In the genomic region with DNA sequence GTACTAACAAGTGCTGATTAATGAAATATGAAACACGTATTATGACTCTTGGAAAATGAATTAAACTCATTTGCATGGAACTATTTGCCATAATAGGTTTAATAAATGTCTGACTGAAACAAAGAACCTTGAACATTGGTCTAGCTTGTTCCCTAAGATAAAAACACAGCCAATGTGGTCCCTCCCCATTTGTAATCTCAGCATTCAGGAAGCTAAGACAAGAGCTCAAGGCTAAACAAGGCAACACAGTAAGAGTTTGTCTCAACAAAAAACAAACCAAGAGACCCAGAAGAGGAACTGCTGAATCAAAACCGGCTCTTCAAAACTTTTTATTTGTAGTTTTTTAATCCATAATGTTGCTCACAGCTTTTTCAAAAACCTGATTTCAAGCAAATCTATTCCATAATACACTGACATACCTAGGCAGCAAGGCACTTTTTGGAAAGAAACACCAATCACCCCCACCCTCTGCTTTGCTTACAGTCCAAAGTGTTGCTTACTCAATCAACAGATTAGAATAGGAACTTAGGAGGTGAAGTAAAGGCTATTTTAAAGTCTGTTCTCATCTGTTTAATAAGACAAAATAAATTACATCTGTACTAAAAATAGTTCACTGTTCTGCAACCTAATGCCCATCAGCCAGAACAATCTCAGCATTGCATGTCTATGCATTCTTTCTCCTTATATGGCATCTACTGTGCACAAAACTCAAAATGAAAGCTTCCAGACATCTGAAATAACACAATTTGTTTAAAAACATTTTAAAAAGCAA, we compare ENCODE assay signal across 9 mouse cellular contexts.
DNase-seq lines count a peak whose midpoint lies in the region; ATAC-seq and TF ChIP-seq lines count a peak whose summit lies in the region.
"Had no signal": no experiment of that assay in that cellular context is flagged by ENCODE, and none has a peak within 500 bp of the region (broad histone marks: within the 10 kb centered on the region; RNA-seq: fewer than 3 reads in every experiment).

No protein-coding gene starts in this region.

- WGBS in kidney, embryonic 14.5 days, result 89% methylated on average over 2 of the region's 2 CpGs
- WGBS in intestine, embryonic 14.5 days, result 76% methylated on average over 2 of the region's 2 CpGs
- 91% methylated on average over 2 of the region's 2 CpGs for WGBS in cerebellum, adult 2 months

- intact Hi-C loops in left cerebral cortex, postnatal 25 days (cut with DNase I), result no loop called here

- H3K36me3 ChIP-seq in kidney, embryonic 14.5 days (ENCODE audit: control insufficient read depth, insufficient read depth, low read length), result peaks cover 6% of the 10 kb centered on the region; the same call in 1 of the 2 replicates
- H3K36me3 ChIP-seq in testis, adult 2 months (ENCODE audit: control insufficient read depth, insufficient read depth, low read length), result no peaks in the 10 kb centered on the region
- H3K36me3 ChIP-seq in intestine, embryonic 14.5 days (ENCODE audit: control insufficient read depth, insufficient read depth, low read length), result peaks cover 24% of the 10 kb centered on the region

- no peak for TF ChIP-seq CTCF in testis, adult 2 months (IDR thresholded peaks at IDR 0.05; ENCODE audit: control insufficient read depth, insufficient read depth, insufficient replicate concordance, low read depth, low read length)
- no peak for TF ChIP-seq CTCF in cerebellum, adult 2 months (IDR thresholded peaks at IDR 0.05; ENCODE audit: borderline replicate concordance, insufficient read depth, low read depth, low read length)

- H3K4me2 ChIP-seq in kidney, embryonic 14.5 days (replicated peaks; ENCODE audit: low read depth, low read length), result no peak overlapping the region
- peak overlapping the region; percentile 16; the same call in 1 of the 2 replicates for H3K4me2 ChIP-seq in intestine, embryonic 14.5 days (ENCODE audit: low read length)

- no peak for TF ChIP-seq POLR2A in testis, adult 2 months (IDR thresholded peaks at IDR 0.05; ENCODE audit: control insufficient read depth, low read depth, low read length)
- TF ChIP-seq POLR2A in cerebellum, adult 2 months (IDR thresholded peaks at IDR 0.05; ENCODE audit: borderline replicate concordance, insufficient read depth, low read length), result no peak

- no peaks in the 10 kb centered on the region for H3K9me3 ChIP-seq in kidney, embryonic 14.5 days (ENCODE audit: control insufficient read depth, low read length)
- H3K9me3 ChIP-seq in intestine, embryonic 14.5 days (ENCODE audit: control insufficient read depth, low read length), result no peaks in the 10 kb centered on the region

- peak overlapping the region; percentile 47; the same call in 1 of the 2 replicates for H3K27ac ChIP-seq in kidney, embryonic 14.5 days (ENCODE audit: low read depth, low read length)
- H3K27ac ChIP-seq in testis, adult 2 months (ENCODE audit: control insufficient read depth, insufficient read depth, low read depth, low read length), result peak overlapping the region; percentile 36; the same call in 1 of the 2 replicates
- H3K27ac ChIP-seq in intestine, embryonic 14.5 days (ENCODE audit: low read depth), result peak overlapping the region; percentile 76
- no peak overlapping the region for H3K27ac ChIP-seq in cerebellum, adult 2 months (ENCODE audit: insufficient read depth, low read length)

- ATAC-seq in kidney, embryonic 14.5 days (ENCODE audit: low FRiP score, low TSS enrichment), result no peak
- ATAC-seq in intestine, embryonic 14.5 days (replicated peaks; ENCODE audit: low FRiP score, low TSS enrichment, low read depth), result no peak
- ATAC-seq: activated CD4-positive, CD25-positive, alpha-beta regulatory T cell, adult 4 months had no signal

- no peaks in the 10 kb centered on the region for H3K27me3 ChIP-seq in kidney, embryonic 14.5 days (ENCODE audit: control insufficient read depth, insufficient read depth, low read length)
- no peaks in the 10 kb centered on the region for H3K27me3 ChIP-seq in testis, adult 2 months (ENCODE audit: control insufficient read depth, insufficient read depth, low read length)
- H3K27me3 ChIP-seq in intestine, embryonic 14.5 days (replicated peaks; ENCODE audit: control insufficient read depth, insufficient read depth, low read length), result no peaks in the 10 kb centered on the region
- H3K27me3 ChIP-seq in cerebellum, adult 2 months (ENCODE audit: control insufficient read depth, insufficient read depth, low read length), result no peaks in the 10 kb centered on the region

- no peaks in the 10 kb centered on the region for H3K4me1 ChIP-seq in kidney, embryonic 14.5 days (ENCODE audit: control insufficient read depth, insufficient read depth, low read length)
- no peaks in the 10 kb centered on the region for H3K4me1 ChIP-seq in testis, adult 2 months (ENCODE audit: control insufficient read depth, insufficient read depth, low read length)
- H3K4me1 ChIP-seq in intestine, embryonic 14.5 days (replicated peaks; ENCODE audit: control insufficient read depth, insufficient read depth, low read length), result no peaks in the 10 kb centered on the region; the same call in 1 of the 2 replicates
- no peaks in the 10 kb centered on the region for H3K4me1 ChIP-seq in cerebellum, adult 2 months (ENCODE audit: control insufficient read depth, insufficient read depth, low read length)

- no peak overlapping the region for H3K4me3 ChIP-seq in kidney, embryonic 14.5 days (ENCODE audit: low read length)
- no peak overlapping the region for H3K4me3 ChIP-seq in testis, adult 2 months (ENCODE audit: control insufficient read depth, low read depth, low read length)
- peak overlapping the region; percentile 0; the same call in 1 of the 2 replicates for H3K4me3 ChIP-seq in intestine, embryonic 14.5 days (ENCODE audit: low read depth, low read length)
- no peak overlapping the region for H3K4me3 ChIP-seq in cerebellum, adult 2 months (replicated peaks; ENCODE audit: insufficient read depth, low read depth, low read length)

- no peak for DNase-seq in kidney, postnatal 14 days
- no peak for DNase-seq in testis, postnatal 10 days (ENCODE audit: low spot score)
- DNase-seq in intestine, embryonic 14.5 days (ENCODE audit: low spot score), result no peak
- no peak for DNase-seq in cerebellum, adult 2 months
- no peak for DNase-seq in left cerebral cortex, postnatal 25 days (ENCODE audit: low spot score in 2 of 2)
- DNase-seq: kidney, postnatal 36 days had no signal

- no peak overlapping the region for H3K9ac ChIP-seq in kidney, embryonic 14.5 days (ENCODE audit: low read depth, low read length)
- peak overlapping the region; percentile 5; the same call in 1 of the 2 replicates for H3K9ac ChIP-seq in intestine, embryonic 14.5 days (ENCODE audit: low read length)
